Mouse (Mus musculus) limb, embryonic 15.5 days (tissue): ENCODE data around the gene Clstn2. TPM values are rescaled to one million over a fixed set of nuclear protein-coding genes. Genes with fewer than 3 reads are reported as not detected.

Experiments used
- ATAC-seq: fragments of 200-750 bp; cut with Nextera tagmentation; 2 replicates; pipeline ENCODE4 v1.8.0; 2017; ENCODE audit warnings: low read depth, moderate TSS enrichment; ENCODE audit not compliant: insufficient number of reproducible peaks, low FRiP score, low TSS enrichment
- H3K27ac ChIP-seq: fragments of 300-500 bp; sonication (generic); 2 replicates; pipeline ENCODE4 v1.5.1; 2015; ENCODE audit warnings: moderate library complexity, mild to moderate bottlenecking, inconsistent platforms
- H3K27me3 ChIP-seq: fragments of 300-500 bp; sonication (generic); 2 replicates; pipeline ENCODE4 v1.6.1; 2015; ENCODE audit warnings: inconsistent platforms
- H3K36me3 ChIP-seq: fragments of 300-500 bp; sonication (generic); 2 replicates; pipeline ENCODE4 v1.6.1; 2015; ENCODE audit warnings: inconsistent platforms
- H3K4me1 ChIP-seq: fragments of 300-500 bp; sonication (generic); 2 replicates; pipeline ENCODE4 v1.6.1; 2015; ENCODE audit warnings: inconsistent platforms
- H3K4me2 ChIP-seq: fragments of 300-500 bp; sonication (generic); 2 replicates; pipeline ENCODE4 v1.6.1; 2015; ENCODE audit warnings: mild to moderate bottlenecking, inconsistent platforms
- H3K4me3 ChIP-seq: fragments of 300-500 bp; sonication (generic); 2 replicates; pipeline ENCODE4 v1.5.1; 2015; ENCODE audit warnings: mild to moderate bottlenecking, inconsistent platforms
- H3K9ac ChIP-seq: fragments of 300-500 bp; sonication (generic); 2 replicates; pipeline ENCODE4 v1.6.1; 2015; ENCODE audit warnings: inconsistent platforms
- H3K9me3 ChIP-seq: fragments of 300-500 bp; sonication (generic); 2 replicates; pipeline ENCODE4 v1.6.1; 2016; ENCODE audit warnings: inconsistent platforms
- WGBS: fragments of 180-500 bp; shearing (Covaris S2); methylation state at CpG from one replicate; pipeline ENCODE4 v1.1.7; 2015; 5-methylcytosine and 5-hydroxymethylcytosine counted together
- polyA plus RNA-seq: library from polyadenylated mRNA; unstranded; fragments of >200 nt; fragmentation: Nextera tagmentation; extraction: Ambion mirVana; gene quantifications from 2 replicates; pipeline ENCODE4 v1.2.1, GENCODE M21; 2015

The Clstn2 gene
- polyA plus RNA-seq, 1 experiment from 2014 or later: 1.9 TPM

DNA sequence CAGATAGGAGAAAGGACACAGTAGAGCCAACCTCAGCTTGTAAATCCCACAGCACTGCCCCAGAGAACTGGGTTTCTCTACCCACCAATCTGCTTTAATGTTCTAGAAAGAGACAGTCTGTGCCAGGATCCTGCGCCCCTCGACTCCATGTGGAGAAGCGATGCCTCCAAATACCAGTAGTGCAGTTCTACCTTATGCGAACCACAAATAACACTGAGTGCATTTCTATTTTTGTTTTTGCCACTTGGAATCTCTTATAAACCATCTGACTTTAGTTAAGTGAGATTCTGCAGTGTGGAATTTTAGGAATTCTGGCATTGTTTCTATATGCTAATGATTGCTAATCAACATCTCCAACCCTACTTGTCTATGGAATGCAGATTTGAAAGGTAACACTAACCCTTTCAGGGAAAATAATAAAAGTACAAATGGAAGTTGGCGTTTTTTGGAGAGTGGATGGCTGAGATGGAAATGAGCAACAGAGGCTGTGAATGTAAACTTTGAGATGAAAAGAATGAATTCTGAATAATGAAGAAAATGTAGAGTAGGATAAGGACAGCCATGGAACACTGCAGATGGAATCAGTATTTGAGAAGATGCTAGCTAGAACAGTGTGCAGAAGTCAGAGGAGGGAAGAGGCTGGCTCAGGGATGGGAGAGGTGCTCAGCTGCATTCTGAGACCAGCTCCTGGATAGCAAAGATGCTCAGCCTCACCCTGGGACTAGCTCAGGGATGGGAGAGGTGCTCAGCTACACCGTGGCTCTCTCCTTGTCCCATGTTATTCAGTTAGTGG, 617.9 kb downstream of the Clstn2 start:
- Histone ChIP-seq H3K9me3 (no peaks in the 10 kb centered on the region), H3K4me3 (no peak overlapping the region), H3K36me3 (no peaks in the 10 kb centered on the region), H3K27ac (no peak overlapping the region), H3K27me3 (no peaks in the 10 kb centered on the region), H3K4me1 (no peaks in the 10 kb centered on the region), H3K4me2 (no peak overlapping the region), H3K9ac (no peak overlapping the region)
- WGBS: 74% methylated on average over 6 of the region's 6 CpGs
- ATAC-seq: no peak

DNA sequence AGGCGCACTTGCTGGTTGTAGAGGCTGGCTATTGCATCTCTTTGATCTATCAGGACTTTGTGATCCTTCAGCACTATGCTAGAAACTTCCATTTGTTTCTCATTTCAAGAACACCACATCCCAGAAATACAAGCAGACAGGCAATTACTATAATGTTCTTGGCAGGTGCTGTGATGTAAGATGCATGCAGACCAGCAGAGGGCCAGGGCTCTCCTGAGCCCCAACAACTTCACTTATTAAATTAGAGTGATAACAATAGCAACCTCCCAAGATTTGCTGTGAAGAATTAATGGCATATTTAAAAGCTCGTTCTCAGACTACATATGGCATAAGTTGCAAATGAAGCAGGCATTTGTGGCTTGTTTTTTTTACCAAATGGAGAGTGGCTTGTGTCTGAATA, 624.8 kb downstream of the Clstn2 start:
- Histone ChIP-seq H3K4me1 (no peaks in the 10 kb centered on the region), H3K27me3 (no peaks in the 10 kb centered on the region), H3K27ac (no peak overlapping the region), H3K9me3 (no peaks in the 10 kb centered on the region), H3K36me3 (no peaks in the 10 kb centered on the region), H3K9ac (no peak overlapping the region), H3K4me2 (no peak overlapping the region), H3K4me3 (no peak overlapping the region)
- WGBS: 61% methylated on average over 2 of the region's 2 CpGs
- no peak for ATAC-seq
